Mouse (Mus musculus) brown adipose tissue, adult 24 weeks (tissue): ENCODE measurements around the gene Prrg1. TPM values are rescaled to one million over a fixed set of nuclear protein-coding genes. Genes with fewer than 3 reads are reported as not detected.
"Not testable (repeated sequence)": the region's sequence is repeated elsewhere in the genome, so short reads cannot be mapped to it uniquely, and the experiment has no call there.

Experiments
- H3K27ac ChIP-seq: fragments of 200-500 bp; replicated peaks from 2 replicates; pipeline ENCODE4 v1.5.1; 2012; ENCODE audit warnings: low read depth, mild to moderate bottlenecking, low read length
- H3K4me1 ChIP-seq: fragments of 200-500 bp; 2 replicates; pipeline ENCODE4 v1.6.1; 2012; ENCODE audit warnings: low read length, mixed read lengths; ENCODE audit not compliant: control insufficient read depth, insufficient read depth, insufficient read length
- H3K4me3 ChIP-seq: fragments of 200-500 bp; 2 replicates; pipeline ENCODE4 v1.5.1; 2012; ENCODE audit warnings: low read depth, mild to moderate bottlenecking, low read length, moderate library complexity; ENCODE audit not compliant: insufficient read depth
- polyA plus RNA-seq: library from polyadenylated mRNA; stranded (reverse); fragments of >200 nt; gene quantifications from 2 replicates; pipeline ENCODE4 v1.2.4, GENCODE M21; 2012; ENCODE audit not compliant: missing spikeins, insufficient read depth, insufficient read length

Gene Prrg1
- polyA plus RNA-seq, result 3.8 and 4.5 TPM in 2 replicates

GRCm38 (mm10) chrX:78583202-78584004 lies at the start of gene Prrg1:
TSS of gene Prrg1 (minus strand) at chrX:78583896.
- Histone ChIP-seq H3K4me3 (peak within 1 kb of the TSS; percentile 78), H3K4me1 (no peaks in the 10 kb centered on the region; the same call in 1 of the 2 replicates), H3K27ac (peak within 1 kb of the TSS; percentile 72)

- H3K4me1 ChIP-seq, result no peaks in the 10 kb centered on the region
- no peak overlapping the region for H3K4me3 ChIP-seq
- H3K27ac ChIP-seq, result no peak overlapping the region
Observed at GRCm38 (mm10) chrX:78605814-78606213, 22.1 kb upstream of the Prrg1 start.

GRCm38 (mm10) chrX:78593138-78593537 lies 9.4 kb upstream of the Prrg1 start:
- Histone ChIP-seq H3K4me3 (no peak overlapping the region), H3K27ac (no peak overlapping the region), H3K4me1 (no peaks in the 10 kb centered on the region)

GRCm38 (mm10) chrX:78582854-78583201 lies 868 bp downstream of the Prrg1 start:
- H3K4me1 ChIP-seq, result no peaks in the 10 kb centered on the region; the same call in 1 of the 2 replicates
- peak overlapping the region; percentile 72 for H3K27ac ChIP-seq

GRCm38 (mm10) chrX:78563451-78563850 lies 20.2 kb downstream of the Prrg1 start:
- no peak overlapping the region for H3K4me3 ChIP-seq
- H3K27ac ChIP-seq, result no peak overlapping the region
- H3K4me1 ChIP-seq, result no peaks in the 10 kb centered on the region

More at GRCm38 (mm10) chrX:78582854-78583201, 868 bp downstream of the Prrg1 start:
- H3K4me3 ChIP-seq, result peak overlapping the region; percentile 78

GRCm38 (mm10) chrX:78553399-78553798 lies 30.3 kb downstream of the Prrg1 start:
- no peak overlapping the region for H3K27ac ChIP-seq
- H3K4me3 ChIP-seq, result no peak overlapping the region
- H3K4me1 ChIP-seq, result no peaks in the 10 kb centered on the region

GRCm38 (mm10) chrX:78552704-78553103 lies 31.0 kb downstream of the Prrg1 start:
- H3K27ac ChIP-seq, result no peak overlapping the region
- H3K4me1 ChIP-seq, result no peaks in the 10 kb centered on the region
- no peak overlapping the region for H3K4me3 ChIP-seq

GRCm38 (mm10) chrX:78547696-78548095 lies 36.0 kb downstream of the Prrg1 start:
- Histone ChIP-seq H3K27ac (no peak overlapping the region), H3K4me1 (no peaks in the 10 kb centered on the region; the same call in 1 of the 2 replicates), H3K4me3 (no peak overlapping the region)

- Histone ChIP-seq H3K4me3 (no peak overlapping the region), H3K4me1 (no peaks in the 10 kb centered on the region; the same call in 1 of the 2 replicates), H3K27ac (no peak overlapping the region)
Observed at GRCm38 (mm10) chrX:78539734-78540133, 44.0 kb downstream of the Prrg1 start.

GRCm38 (mm10) chrX:78538632-78539316 lies 44.9 kb downstream of the Prrg1 start:
- H3K4me1 ChIP-seq, result no peaks in the 10 kb centered on the region; the same call in 1 of the 2 replicates
- H3K4me3 ChIP-seq, result no peak overlapping the region
- H3K27ac ChIP-seq, result no peak overlapping the region

GRCm38 (mm10) chrX:78518301-78518700 lies 65.4 kb downstream of the Prrg1 start:
- Histone ChIP-seq H3K27ac (no peak overlapping the region), H3K4me3 (no peak overlapping the region), H3K4me1 (no peaks in the 10 kb centered on the region)

GRCm38 (mm10) chrX:78482987-78483386 lies 100.7 kb downstream of the Prrg1 start:
- Histone ChIP-seq H3K4me3 (no peak overlapping the region), H3K27ac (no peak overlapping the region), H3K4me1 (no peaks in the 10 kb centered on the region)

- no peak overlapping the region for H3K4me3 ChIP-seq
- no peaks in the 10 kb centered on the region for H3K4me1 ChIP-seq
- no peak overlapping the region for H3K27ac ChIP-seq
Observed at GRCm38 (mm10) chrX:78479710-78480109, 104.0 kb downstream of the Prrg1 start.

- no peak overlapping the region for H3K4me3 ChIP-seq
- no peak overlapping the region for H3K27ac ChIP-seq
- no peaks in the 10 kb centered on the region for H3K4me1 ChIP-seq
Observed at GRCm38 (mm10) chrX:78434357-78434756, 149.3 kb downstream of the Prrg1 start.

GRCm38 (mm10) chrX:78403346-78403745 lies 180.3 kb downstream of the Prrg1 start:
- H3K4me1 ChIP-seq, H3K4me3 ChIP-seq, H3K27ac ChIP-seq: not testable (repeated sequence)
